Mouse (Mus musculus) megakaryocyte, embryonic 14.5 days (primary cell): ENCODE results near the gene Zfp382. TPM values are rescaled to one million over a fixed set of nuclear protein-coding genes. Genes with fewer than 3 reads are reported as not detected.
A peak's percentile ranks its signal among the peaks of the same experiment; 100 is the strongest.
"Not testable (repeated sequence)": the region's sequence is repeated elsewhere in the genome, so short reads cannot be mapped to it uniquely, and the experiment has no call there.

Experiments
- H3K27me3 ChIP-seq: replicated peaks from 2 replicates; pipeline ENCODE3; 2012; ENCODE audit warnings: inconsistent platforms
- H3K36me3 ChIP-seq: replicated peaks from 2 replicates; pipeline ENCODE3; 2012; ENCODE audit warnings: low read length, inconsistent platforms, mixed read lengths
- H3K4me1 ChIP-seq: 2 replicates; pipeline ENCODE4 v1.6.1; 2012; ENCODE audit warnings: inconsistent platforms
- H3K4me3 ChIP-seq: replicated peaks from 2 replicates; pipeline ENCODE3; 2012; ENCODE audit warnings: moderate library complexity, mild to moderate bottlenecking, inconsistent platforms
- H3K9me3 ChIP-seq: 2 replicates; pipeline ENCODE4 v1.6.1; 2012; ENCODE audit warnings: inconsistent platforms
- FLI1 ChIP-seq: IDR thresholded peaks from 2 replicates; pipeline ENCODE4 v1.6.1; 2012; ENCODE audit warnings: low read length, inconsistent platforms, mixed read lengths
- GATA1 ChIP-seq: IDR thresholded peaks from 3 replicates; pipeline ENCODE4 v1.6.1; 2012; ENCODE audit warnings: mixed read lengths, low read length, inconsistent platforms, borderline replicate concordance
- polyA plus RNA-seq: library from polyadenylated mRNA; stranded (reverse); fragments of >175 nt; gene quantifications from 2 replicates; pipeline ENCODE4 v1.2.3, GENCODE M21; 2012; ENCODE audit warnings: low replicate concordance; ENCODE audit not compliant: insufficient read depth

The Zfp382 gene
- polyA plus RNA-seq, 1 experiment = not detected

DNA sequence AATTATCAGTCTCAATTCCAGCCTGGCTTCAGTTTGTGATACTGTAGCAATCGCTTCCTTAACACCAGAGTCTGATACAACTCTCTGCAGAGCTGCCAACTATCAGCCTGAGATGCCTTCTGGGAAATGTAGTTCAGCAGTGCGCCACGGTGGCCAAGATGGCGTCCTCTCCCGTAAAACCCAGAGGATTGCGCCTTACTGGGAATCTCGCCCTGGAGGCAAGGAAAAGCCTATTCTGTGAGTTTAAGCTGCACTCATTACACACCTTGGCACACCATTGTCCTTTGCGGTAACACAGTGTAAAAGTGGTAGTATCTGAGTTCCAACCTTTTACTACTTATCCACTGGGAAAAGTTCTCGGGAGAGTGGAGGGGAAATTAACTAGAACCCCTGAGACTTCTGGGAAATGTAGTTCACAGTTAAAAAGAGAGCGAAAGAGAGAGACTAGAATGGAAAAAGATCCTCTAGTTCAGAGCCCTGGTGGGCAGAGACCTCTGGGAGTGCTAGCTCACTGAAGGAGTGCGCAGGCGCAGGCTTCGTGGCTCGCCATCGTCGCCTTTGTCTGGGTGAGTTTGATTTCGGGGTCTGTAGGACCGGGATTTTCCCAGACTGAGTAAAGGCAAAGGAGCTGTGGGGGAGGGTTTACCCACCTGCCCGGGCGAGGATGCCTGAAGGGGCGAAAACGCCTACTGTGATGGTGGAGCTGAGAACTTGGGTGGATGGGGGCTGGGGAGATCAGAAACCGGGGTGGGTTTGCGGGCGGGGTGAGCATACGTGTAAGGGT is 26.9 kb upstream of the Zfp382 start, which contains the start of gene Zfp260:
Zfp260 (plus strand) TSS at position 132 of the 784 bp plus-strand sequence.
- Histone ChIP-seq H3K9me3 (no peaks in the 10 kb centered on the region), H3K27me3 (no peaks in the 10 kb centered on the region), H3K36me3 (peaks cover 15% of the 10 kb centered on the region), H3K4me3 (peak within 1 kb of the TSS; percentile 91), H3K4me1 (peaks cover 50% of the 10 kb centered on the region)
- no peak for TF ChIP-seq GATA1
- TF ChIP-seq FLI1 = no peak

DNA sequence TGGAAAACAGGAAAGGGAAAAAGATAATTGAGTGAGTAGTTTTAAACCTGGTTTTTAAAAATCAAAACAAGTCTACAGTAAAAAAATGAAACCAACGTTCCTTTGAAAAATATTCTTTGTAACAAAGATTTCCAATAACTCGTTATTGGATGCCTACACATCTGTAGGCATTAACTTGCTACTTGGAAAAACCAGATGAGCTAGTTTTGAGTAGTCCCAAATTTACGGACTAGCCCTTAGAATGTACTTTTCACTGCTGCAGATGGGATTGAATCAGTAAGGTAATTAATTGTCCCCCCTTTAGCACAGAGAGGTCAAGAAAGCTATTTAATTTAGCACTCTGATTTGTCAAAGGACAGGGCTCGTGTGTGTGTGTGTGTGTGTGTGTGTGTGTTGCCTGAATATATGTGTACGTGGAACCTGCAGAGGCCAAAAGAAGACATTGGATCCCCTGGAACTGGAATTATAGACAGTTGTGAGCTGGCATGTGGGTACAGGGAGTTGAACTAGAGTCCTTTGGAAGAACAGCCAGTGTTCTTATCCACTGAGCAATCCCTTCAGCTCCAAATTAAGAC is 26.1 kb upstream of the Zfp382 start:
- peak overlapping the region; percentile 91 for H3K4me3 ChIP-seq
- H3K9me3 ChIP-seq = no peaks in the 10 kb centered on the region
- peaks cover 22% of the 10 kb centered on the region for H3K36me3 ChIP-seq
- H3K27me3 ChIP-seq = no peaks in the 10 kb centered on the region
- TF ChIP-seq GATA1 (no peak), FLI1 (no peak)
- peaks cover 47% of the 10 kb centered on the region for H3K4me1 ChIP-seq

DNA sequence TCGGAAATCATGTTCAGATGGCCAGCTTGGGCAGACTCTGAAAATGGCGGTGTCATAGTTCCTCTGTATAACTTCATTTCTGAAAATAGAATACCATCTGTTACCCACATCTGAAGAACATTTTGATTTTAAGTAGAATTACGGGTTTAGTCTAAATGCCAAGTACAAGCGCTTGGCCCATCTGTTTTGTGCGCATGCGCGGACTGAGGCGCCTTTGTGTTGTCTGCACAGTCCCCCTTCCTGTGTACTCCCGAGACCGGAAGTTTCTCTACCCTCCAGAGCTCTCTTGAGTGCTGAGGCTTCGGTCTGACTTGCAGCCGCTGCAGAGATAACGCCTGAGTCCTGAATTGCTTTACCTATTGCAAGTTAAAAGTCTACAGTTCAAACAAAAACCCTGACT is 22.4 kb upstream of the Zfp382 start:
- TF ChIP-seq FLI1 (no peak), GATA1 (no peak)
- H3K4me3 ChIP-seq = no peak overlapping the region
- H3K27me3 ChIP-seq = no peaks in the 10 kb centered on the region
- H3K4me1 ChIP-seq = peaks cover 31% of the 10 kb centered on the region
- peaks cover 17% of the 10 kb centered on the region for H3K9me3 ChIP-seq
- H3K36me3 ChIP-seq = peaks cover 52% of the 10 kb centered on the region

DNA sequence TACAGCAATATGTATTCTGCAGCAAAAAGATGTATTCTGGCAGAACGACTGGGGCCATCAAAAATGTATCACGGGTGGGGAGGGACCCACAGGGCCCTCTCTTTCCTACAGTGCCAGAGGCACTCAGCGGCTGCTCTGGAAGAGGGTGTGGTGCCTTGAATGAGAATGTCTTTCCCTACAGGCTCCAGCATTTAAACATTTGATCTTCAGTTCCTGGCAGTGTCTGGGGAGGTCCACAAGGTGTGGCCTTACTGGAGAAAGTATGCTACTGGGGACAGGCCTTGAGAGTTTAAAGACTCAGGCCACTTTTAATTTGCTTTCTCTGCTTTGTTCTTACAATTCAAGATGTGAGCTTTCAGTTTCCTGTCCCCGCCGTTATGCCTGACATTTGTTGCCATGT is 5.7 kb upstream of the Zfp382 start:
- no peaks in the 10 kb centered on the region for H3K36me3 ChIP-seq
- no peak overlapping the region for H3K4me3 ChIP-seq
- H3K27me3 ChIP-seq = no peaks in the 10 kb centered on the region
- no peak for TF ChIP-seq GATA1
- TF ChIP-seq FLI1 = no peak
- peaks cover 1% of the 10 kb centered on the region for H3K4me1 ChIP-seq
- H3K9me3 ChIP-seq = peaks cover 47% of the 10 kb centered on the region

DNA sequence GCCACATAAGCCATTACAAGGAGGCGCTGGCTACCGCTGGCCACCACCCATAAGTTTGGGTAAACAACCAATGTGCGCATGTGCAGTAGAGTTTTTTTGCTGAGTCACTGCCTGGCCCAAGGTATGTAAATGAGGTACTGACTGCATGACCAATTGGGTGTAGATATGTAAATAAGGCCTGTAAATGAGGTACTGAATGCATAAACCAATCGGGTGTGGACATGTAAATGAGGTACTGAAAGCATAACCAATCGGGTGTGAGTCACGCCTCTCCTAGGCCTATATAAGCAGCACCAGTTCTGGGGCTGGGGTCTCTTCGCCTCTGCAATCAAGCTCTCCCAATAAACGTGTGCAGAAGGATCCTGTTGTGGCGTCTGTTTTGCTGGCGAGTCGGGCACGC is 3.8 kb upstream of the Zfp382 start:
- peaks cover 45% of the 10 kb centered on the region for H3K9me3 ChIP-seq
- not testable (repeated sequence) for H3K4me3 ChIP-seq, H3K27me3 ChIP-seq, H3K36me3 ChIP-seq
- peaks cover 15% of the 10 kb centered on the region for H3K4me1 ChIP-seq

DNA sequence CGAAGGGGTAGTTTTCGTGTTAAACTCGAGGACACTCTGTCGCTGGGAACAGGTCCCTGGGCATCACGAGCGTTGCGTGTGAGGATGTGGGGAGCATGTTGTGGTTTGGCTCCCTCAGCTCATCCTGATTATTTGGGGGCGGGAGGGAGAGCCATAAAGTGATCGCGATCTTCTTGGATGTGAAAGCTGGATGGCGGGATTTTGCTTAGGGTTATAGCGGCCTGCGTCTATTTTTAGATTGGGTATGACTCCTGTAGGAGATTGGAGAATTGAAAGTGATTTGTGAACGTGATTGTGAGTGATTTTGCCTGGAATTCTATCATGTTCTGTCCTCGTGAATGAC is 417 bp downstream of the Zfp382 start:
- peaks cover 3% of the 10 kb centered on the region for H3K36me3 ChIP-seq
- peaks cover 9% of the 10 kb centered on the region for H3K9me3 ChIP-seq
- H3K27me3 ChIP-seq = no peaks in the 10 kb centered on the region
- peak overlapping the region; percentile 96 for H3K4me3 ChIP-seq
- TF ChIP-seq GATA1 = no peak
- H3K4me1 ChIP-seq = peaks cover 15% of the 10 kb centered on the region

DNA sequence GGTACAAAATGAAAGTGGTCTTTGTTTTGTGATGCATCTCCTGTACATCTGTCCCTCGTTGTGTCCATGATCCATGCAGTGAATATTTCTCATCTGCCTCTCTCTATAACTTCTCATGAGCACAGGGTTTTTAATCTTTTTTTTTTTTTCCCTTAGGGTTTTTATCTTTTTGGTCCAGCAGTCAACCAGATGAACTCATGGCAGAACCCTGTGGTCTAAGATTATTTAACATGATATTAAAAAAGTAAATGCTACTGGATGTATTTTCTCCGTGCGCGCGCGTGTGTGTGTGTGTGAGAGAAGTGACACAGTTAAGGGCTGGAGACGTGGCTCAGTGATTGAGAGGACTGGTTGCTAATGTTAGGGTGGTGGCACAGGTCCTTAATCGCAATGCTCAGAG is 8.2 kb downstream of the Zfp382 start:
- Histone ChIP-seq H3K4me3 (no peak overlapping the region), H3K9me3 (peaks cover 22% of the 10 kb centered on the region), H3K4me1 (no peaks in the 10 kb centered on the region), H3K27me3 (no peaks in the 10 kb centered on the region), H3K36me3 (peaks cover 61% of the 10 kb centered on the region)
- TF ChIP-seq GATA1 (no peak), FLI1 (no peak)

DNA sequence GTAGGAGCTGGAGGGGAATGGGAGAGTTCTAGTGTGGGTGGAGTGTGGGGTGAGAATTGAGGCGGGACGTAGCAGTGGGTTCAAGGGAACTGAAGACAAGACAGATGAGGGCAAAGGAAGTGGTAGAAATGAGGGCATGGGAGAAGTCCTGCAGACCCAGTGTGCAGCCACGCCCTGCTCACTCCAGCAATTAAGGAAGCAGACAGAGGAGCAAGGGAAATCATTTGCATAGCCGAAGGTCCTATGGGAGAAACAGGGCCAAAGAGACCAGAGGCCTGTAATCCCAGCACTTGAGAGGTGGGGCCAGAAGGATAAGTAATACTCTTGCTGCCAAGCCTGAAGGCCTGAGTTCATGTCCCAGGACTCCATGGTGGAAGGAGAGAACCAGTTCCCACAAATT is 10.7 kb downstream of the Zfp382 start:
- peaks cover 75% of the 10 kb centered on the region for H3K36me3 ChIP-seq
- TF ChIP-seq FLI1 = no peak
- no peak for TF ChIP-seq GATA1
- H3K27me3 ChIP-seq = no peaks in the 10 kb centered on the region
- H3K4me3 ChIP-seq = no peak overlapping the region
- H3K4me1 ChIP-seq = no peaks in the 10 kb centered on the region
- H3K9me3 ChIP-seq = peaks cover 40% of the 10 kb centered on the region

DNA sequence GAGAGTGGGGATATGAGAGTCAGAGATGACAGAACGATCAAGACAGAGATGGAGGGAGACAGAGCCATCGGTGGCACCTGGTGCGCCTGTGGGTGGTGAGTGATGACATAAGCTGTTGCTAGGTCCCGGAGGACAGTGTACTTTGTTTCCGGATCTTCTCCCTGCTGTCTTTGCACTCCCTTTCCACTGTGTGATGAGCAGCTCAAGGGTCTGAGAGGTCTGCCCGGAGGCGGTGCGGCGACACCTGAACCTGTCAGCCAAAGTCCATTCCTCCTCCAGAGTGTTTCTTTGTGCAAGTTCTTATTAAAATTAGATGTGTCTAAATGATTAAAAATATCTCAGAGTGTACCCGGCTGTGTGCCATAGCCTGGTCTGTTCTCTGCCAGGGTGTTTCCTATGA is 15.1 kb downstream of the Zfp382 start:
- no peaks in the 10 kb centered on the region for H3K27me3 ChIP-seq
- no peak overlapping the region for H3K4me3 ChIP-seq
- H3K9me3 ChIP-seq = peaks cover 78% of the 10 kb centered on the region
- H3K36me3 ChIP-seq = peaks cover 81% of the 10 kb centered on the region
- H3K4me1 ChIP-seq = no peaks in the 10 kb centered on the region
- TF ChIP-seq GATA1 (no peak), FLI1 (no peak)

DNA sequence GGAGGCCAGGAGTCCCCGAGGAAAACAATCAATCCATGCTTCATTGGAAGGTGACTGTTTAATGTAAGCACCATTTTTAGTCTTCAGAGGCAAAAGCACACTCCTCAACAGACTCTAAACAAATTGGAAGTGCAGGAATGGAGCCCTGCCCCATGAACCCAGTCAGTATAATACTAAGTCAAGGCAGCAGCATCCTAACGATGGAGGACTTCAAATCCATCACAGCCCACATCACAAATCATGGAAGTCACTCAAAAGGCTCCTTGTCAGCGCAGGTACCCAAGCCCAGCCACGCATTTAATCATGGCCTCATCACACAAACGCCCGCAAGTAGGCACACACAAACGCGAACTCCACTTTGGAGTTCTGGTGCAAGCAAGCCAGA is 21.4 kb downstream of the Zfp382 start:
- Histone ChIP-seq H3K27me3 (peaks cover 6% of the 10 kb centered on the region), H3K4me3 (peak overlapping the region; percentile 78), H3K36me3 (peaks cover 70% of the 10 kb centered on the region), H3K4me1 (no peaks in the 10 kb centered on the region), H3K9me3 (peaks cover 88% of the 10 kb centered on the region)
- TF ChIP-seq GATA1 (no peak), FLI1 (no peak)
